Mouse (Mus musculus) ES-E14 (cell line): ENCODE measurements at regions not wholly inside any gene's neighbourhood (a gene's known extent, or its start where the extent isn't known, plus 50 kb on each side); places are given as distances from the start of the nearest gene placed in this dataset.

Source experiments
- DNase-seq: peaks from one replicate; pipeline ENCODE4 v3.0.0-alpha.2; 2013; ENCODE audit warnings: low read depth, low spot score
- H3K27ac ChIP-seq: 2 replicates; pipeline ENCODE4 v1.5.1; 2012; ENCODE audit warnings: low read depth, mild to moderate bottlenecking, low read length, moderate library complexity, mixed read lengths; ENCODE audit not compliant: poor library complexity, insufficient read depth, severe bottlenecking
- H3K36me3 ChIP-seq: 2 replicates; pipeline ENCODE4 v1.6.1; 2012; ENCODE audit warnings: mild to moderate bottlenecking, low read length, moderate library complexity, mixed read lengths; ENCODE audit not compliant: control insufficient read depth, poor library complexity, insufficient read depth, severe bottlenecking
- H3K4me1 ChIP-seq, 2 experiments: fragments of 150-350 bp in 1 of 2; sonication (generic) in 1 of 2; 2 replicates each; pipeline ENCODE4 v1.6.1; 2012; ENCODE audit warnings: low read length in 2 of 2, mild to moderate bottlenecking in 1 of 2, mixed read lengths in 1 of 2; ENCODE audit not compliant: control insufficient read depth in 2 of 2, insufficient read depth in 2 of 2, poor library complexity in 1 of 2
- H3K4me3 ChIP-seq, 2 experiments: fragments of 150-350 bp in 1 of 2; sonication (generic) in 1 of 2; 2 replicates each; pipeline ENCODE4 v1.5.1; 2012; ENCODE audit warnings: low read length in 2 of 2, low read depth in 1 of 2, mild to moderate bottlenecking in 1 of 2, mixed read lengths in 1 of 2; ENCODE audit not compliant: insufficient read depth in 1 of 2, poor library complexity in 1 of 2, severe bottlenecking in 1 of 2
- H3K9ac ChIP-seq: 2 replicates; pipeline ENCODE4 v1.6.1; 2012; ENCODE audit warnings: low read depth, mild to moderate bottlenecking, low read length, mixed read lengths; ENCODE audit not compliant: poor library complexity, insufficient read depth, severe bottlenecking
- H3K9me3 ChIP-seq: fragments of 150-350 bp; sonication (generic); 2 replicates; pipeline ENCODE4 v1.6.1; 2012; ENCODE audit warnings: low read depth, mild to moderate bottlenecking, low read length; ENCODE audit not compliant: control insufficient read depth, insufficient read depth
- CHD2 ChIP-seq: IDR thresholded peaks from 2 replicates; pipeline ENCODE4 v1.6.1; 2014; ENCODE audit warnings: mild to moderate bottlenecking, low read depth, low read length, inconsistent platforms
- HCFC1 ChIP-seq: IDR thresholded peaks from 2 replicates; pipeline ENCODE4 v1.6.1; 2012; ENCODE audit warnings: low read length, inconsistent platforms, borderline replicate concordance; ENCODE audit not compliant: insufficient read depth
- MAFK ChIP-seq: IDR thresholded peaks from 2 replicates; pipeline ENCODE4 v1.6.1; 2014; ENCODE audit warnings: mild to moderate bottlenecking, low read depth, low read length, inconsistent platforms; ENCODE audit not compliant: insufficient read depth
- ZC3H11A ChIP-seq: IDR thresholded peaks from 2 replicates; pipeline ENCODE4 v1.6.1; 2012; ENCODE audit warnings: low read depth, mild to moderate bottlenecking, inconsistent platforms, low read length, borderline replicate concordance
- ZNF384 ChIP-seq: IDR thresholded peaks from 2 replicates; pipeline ENCODE4 v1.6.1; 2012; ENCODE audit warnings: low read depth, low read length, inconsistent platforms
- in situ Hi-C, 2 experiments: fragments of 600-800 bp; cut with MboI; formaldehyde crosslinking; loops; one replicate each; pipeline ENCODE4 v1.15.1; 2025; ENCODE audit warnings: low sequenced_read_pairs in 2 of 2, inconsistent platforms in 1 of 2; ENCODE audit not compliant: unreplicated experiment in 2 of 2

DNA sequence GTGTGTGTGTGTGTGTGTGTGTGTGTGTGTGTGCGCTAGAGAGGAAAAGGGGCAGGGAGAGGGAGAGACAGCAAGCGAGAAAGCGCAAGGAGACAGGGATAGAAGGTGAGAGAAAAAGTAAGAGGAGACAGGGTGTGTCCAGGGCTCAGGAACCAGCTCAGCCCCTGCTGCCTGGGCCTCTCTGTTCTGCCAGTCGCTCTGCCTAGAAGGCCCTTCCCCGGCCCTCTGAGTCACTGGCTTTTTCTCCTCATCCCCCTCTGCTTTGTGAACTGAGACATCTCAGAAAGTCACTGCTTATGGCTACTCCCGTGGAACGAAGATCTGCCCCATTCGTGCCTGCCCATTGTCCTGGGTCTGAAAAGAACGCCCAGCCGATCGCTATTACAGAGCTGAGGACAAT, 112.2 kb downstream of the Gm826 start:
- DNase-seq: no peak
- H3K27ac ChIP-seq: no peak overlapping the region
- no peak overlapping the region for H3K4me3 ChIP-seq
- H3K36me3 ChIP-seq: no peaks in the 10 kb centered on the region
- no peaks in the 10 kb centered on the region for H3K9me3 ChIP-seq
- no peak overlapping the region for H3K9ac ChIP-seq
- TF ChIP-seq CHD2 (no peak), MAFK (no peak), ZC3H11A (no peak), ZNF384 (no peak), HCFC1 (no peak)
- in situ Hi-C loops: no loop called here
- no peaks in the 10 kb centered on the region for H3K4me1 ChIP-seq

DNA sequence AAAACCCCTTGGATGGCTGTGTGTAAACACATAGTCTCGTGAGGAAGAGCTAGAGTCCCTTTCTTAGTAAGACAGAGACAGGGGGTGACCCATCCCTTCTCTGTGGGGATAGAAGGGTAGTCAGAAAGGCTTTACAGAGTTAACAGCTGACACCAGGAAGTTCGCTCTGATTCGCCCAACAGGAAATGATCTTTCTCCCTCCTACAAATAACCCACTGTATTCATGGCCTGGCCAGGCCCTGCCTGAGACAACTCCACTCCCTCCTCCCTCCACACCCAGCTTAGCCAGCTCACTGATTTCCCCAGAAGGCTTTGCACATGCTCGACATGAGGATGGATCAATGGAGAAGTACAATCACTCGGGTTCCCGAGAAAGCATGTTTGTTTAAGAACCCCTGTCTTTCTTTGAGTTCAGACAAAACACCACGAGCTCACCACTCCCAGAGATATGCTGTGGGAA, 113.4 kb downstream of the Gm826 start:
- Histone ChIP-seq H3K4me3 (no peak overlapping the region), H3K36me3 (no peaks in the 10 kb centered on the region), H3K27ac (no peak overlapping the region), H3K4me1 (no peaks in the 10 kb centered on the region), H3K9me3 (no peaks in the 10 kb centered on the region), H3K9ac (no peak overlapping the region)
- TF ChIP-seq MAFK (no peak), ZC3H11A (no peak), CHD2 (no peak), HCFC1 (no peak), ZNF384 (no peak)
- DNase-seq: no peak
- in situ Hi-C loops: no loop called here

DNA sequence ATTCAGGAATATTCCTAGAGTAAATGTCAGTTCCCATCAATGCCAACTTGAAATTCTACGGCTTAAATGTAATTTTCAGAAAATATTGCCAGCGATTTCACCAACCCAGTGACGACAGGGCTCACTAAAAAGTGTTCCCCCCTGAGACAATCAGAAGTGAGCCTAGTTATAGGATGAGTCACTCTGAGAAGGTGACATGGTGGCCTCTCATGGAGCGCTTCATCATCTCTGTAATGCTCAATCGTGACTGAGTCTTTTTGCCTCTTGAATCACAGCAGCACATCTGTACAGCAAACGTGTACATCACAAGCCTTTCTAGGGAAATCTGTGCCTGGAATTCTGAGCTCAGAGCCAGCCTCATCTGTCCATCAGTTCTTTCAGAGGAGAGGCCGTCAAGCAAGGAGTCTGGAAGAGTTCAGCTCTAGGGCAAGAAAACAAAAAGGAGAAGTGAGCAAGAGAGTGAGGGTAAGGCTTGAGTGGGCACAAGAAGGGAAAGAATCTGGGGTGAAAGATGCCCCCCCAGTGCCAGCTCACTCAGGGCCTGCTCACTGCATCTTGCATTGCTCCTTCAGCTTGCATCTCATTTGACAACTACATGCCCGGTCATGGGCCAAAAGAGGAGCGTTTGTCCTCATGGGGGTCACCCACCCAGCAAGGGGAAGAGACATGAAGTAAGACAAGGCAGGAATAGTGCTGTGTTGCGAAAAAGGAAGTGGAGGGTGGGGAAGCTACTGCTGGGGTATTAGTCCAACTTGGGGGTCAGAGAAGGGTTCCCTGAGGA, 119.7 kb downstream of the Gm826 start:
- TF ChIP-seq ZNF384: no peak
- no peak for TF ChIP-seq CHD2
- no peak for TF ChIP-seq ZC3H11A
- Histone ChIP-seq H3K9ac (no peak overlapping the region), H3K27ac (no peak overlapping the region), H3K4me1 (no peaks in the 10 kb centered on the region), H3K4me3 (no peak overlapping the region), H3K9me3 (no peaks in the 10 kb centered on the region), H3K36me3 (no peaks in the 10 kb centered on the region)
- no peak for DNase-seq
- in situ Hi-C loops: no loop called here

DNA sequence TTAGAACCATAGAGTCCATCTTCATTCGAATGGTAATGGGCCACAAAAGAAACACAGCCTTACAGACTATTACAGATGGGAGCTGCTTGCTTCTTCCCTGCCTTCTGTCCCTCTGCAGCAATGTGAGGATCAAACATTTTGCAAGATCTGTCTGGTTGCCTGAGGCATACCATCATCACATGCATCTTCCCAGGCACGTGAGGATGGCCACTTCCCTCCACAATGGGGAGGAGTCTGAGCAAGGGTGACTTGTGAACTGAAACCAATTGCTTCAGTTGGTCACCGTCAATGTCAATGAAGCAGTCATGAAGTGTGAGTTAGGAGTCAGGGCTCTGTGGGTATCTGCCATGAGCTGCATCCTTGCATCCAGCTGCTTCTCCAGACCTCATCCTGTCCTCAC, 123.5 kb downstream of the Gm826 start:
- in situ Hi-C loops: no loop called here
- Histone ChIP-seq H3K4me1 (no peaks in the 10 kb centered on the region), H3K9ac (no peak overlapping the region), H3K9me3 (no peaks in the 10 kb centered on the region), H3K27ac (no peak overlapping the region), H3K4me3 (no peak overlapping the region), H3K36me3 (no peaks in the 10 kb centered on the region)
- TF ChIP-seq CHD2 (no peak), ZNF384 (no peak), ZC3H11A (no peak), MAFK (no peak), HCFC1 (no peak)
- no peak for DNase-seq
